Mouse (Mus musculus) left cerebral cortex, postnatal 14 days (tissue): ENCODE measurements around the gene Dlgap4. TPM values are rescaled to one million over a fixed set of nuclear protein-coding genes. Genes with fewer than 3 reads are reported as not detected.

ENCODE experiments used
- DNase-seq, 2 experiments: peaks; one replicate each; pipeline ENCODE4 v3.0.0; 2021 to 2022; ENCODE audit warnings: low spot score in 2 of 2, mixed read lengths in 1 of 2
- intact Hi-C: fragments of 180-260 bp; cut with DNase I; formaldehyde crosslinking; loops from one replicate; pipeline ENCODE4 v1.15.1; 2025
- total RNA-seq, 2 experiments: library from RNA; stranded (reverse); gene quantifications; 2 replicates each; pipeline ENCODE4 v1.2.3; 2021

Gene Dlgap4
- total RNA-seq, 2 experiments from 2014 or later, result 234 to 242 TPM

GRCm38 (mm10) chr2:156810716-156811115, 197.2 kb downstream of the Dlgap4 start:
- intact Hi-C loops, result no loop called here
- no peak for DNase-seq

GRCm38 (mm10) chr2:156811556-156811955, 198.1 kb downstream of the Dlgap4 start:
- DNase-seq, result no peak
- intact Hi-C loops, result no loop called here

Other genes with a start within 250 kb of the Dlgap4 start
- 100 to 1,000 TPM; 304 to 328 TPM for gene Epb41l1, start 192.8 kb upstream of the Dlgap4 start, total RNA-seq
- 10 to 100 TPM; 33.3 to 34.5 TPM for gene Aar2, start 66.1 kb upstream of the Dlgap4 start, total RNA-seq
- gene Myl9, start 161.7 kb downstream of the Dlgap4 start, total RNA-seq, result 10 to 100 TPM; 24.1 to 24.2 TPM
- 1 to 10 TPM in 1 of 2 experiments, under 1 TPM in 1; 0.88 to 1.5 TPM for gene Tgif2, start 226.3 kb downstream of the Dlgap4 start, total RNA-seq
- 1 to 10 TPM; 1.3 to 1.9 TPM for gene 4930518I15Rik, start 244.2 kb downstream of the Dlgap4 start, total RNA-seq
- 100 to 1,000 TPM; 113 to 125 TPM for gene Rab5if, start 249.4 kb downstream of the Dlgap4 start, total RNA-seq